Mouse (Mus musculus) gastrocnemius, adult 18-20 months (tissue): ENCODE data around the gene Gm28042. TPM values are rescaled to one million over a fixed set of nuclear protein-coding genes. Genes with fewer than 3 reads are reported as not detected.

Source experiments
- DNase-seq: peaks from one replicate; pipeline ENCODE4 v3.0.0; 2021; ENCODE audit warnings: low spot score
- long read RNA-seq, 2 experiments: library from polyadenylated mRNA; stranded (forward); transcript quantifications; one replicate each; pipeline ENCODE4 v2.0.0; 2021
- total RNA-seq, 2 experiments: library from RNA; stranded (reverse); gene quantifications; 2 replicates each; pipeline ENCODE4 v1.2.3; 2021

Gene Gm28042
- under 1 TPM; 0.41 to 0.52 TPM for total RNA-seq
- long read RNA-seq, experiment 1, partial matches to known transcripts = 0 of 2 reads
- long read RNA-seq, experiment 1, other reads (novel, unspliced or antisense) = 2 of 2 reads
- long read RNA-seq, experiment 2, partial matches to known transcripts = 0 of 3 reads
- long read RNA-seq, experiment 2, other reads (novel, unspliced or antisense) = 3 of 3 reads

GRCm38 (mm10) chr2:120026984-120027949, at the start of gene Gm28042, which contains the start of gene Jmjd7:
Gene Gm28042 (plus strand): TSS chr2:120027493.
Gene Jmjd7 (plus strand): TSS chr2:120027483.
- peak; percentile 92 for DNase-seq

DNA sequence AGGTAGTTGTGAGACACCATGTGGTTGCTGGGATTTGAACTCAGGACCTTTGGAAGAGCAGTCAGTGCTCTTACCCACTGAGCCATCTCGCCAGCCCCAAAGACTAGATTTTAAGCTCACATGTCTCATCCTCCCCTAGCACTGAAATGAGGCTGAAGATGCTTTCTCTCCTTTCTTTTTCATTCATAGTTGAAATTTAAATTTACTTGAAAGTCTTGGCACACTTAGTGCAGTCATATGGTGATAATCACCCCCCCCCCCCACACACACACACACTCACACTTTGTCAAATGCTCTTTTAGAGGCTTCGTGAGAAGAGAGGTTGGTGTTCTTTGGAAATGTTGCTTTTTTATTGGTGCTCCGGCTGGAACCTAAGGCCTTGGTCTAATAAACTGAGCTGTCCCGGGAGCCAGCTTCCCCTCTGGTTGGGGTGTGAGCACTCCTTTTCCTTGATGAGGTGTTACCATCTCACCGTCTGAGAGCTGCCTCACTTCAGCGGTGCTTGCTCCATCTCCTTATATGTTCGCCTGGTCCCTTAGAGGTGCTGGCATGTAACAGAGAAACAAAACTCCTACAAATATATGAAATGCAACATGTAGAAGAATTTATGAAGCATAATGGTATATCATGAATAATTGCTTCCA, 46.8 kb upstream of the Gm28042 start:
- no peak for DNase-seq

DNA sequence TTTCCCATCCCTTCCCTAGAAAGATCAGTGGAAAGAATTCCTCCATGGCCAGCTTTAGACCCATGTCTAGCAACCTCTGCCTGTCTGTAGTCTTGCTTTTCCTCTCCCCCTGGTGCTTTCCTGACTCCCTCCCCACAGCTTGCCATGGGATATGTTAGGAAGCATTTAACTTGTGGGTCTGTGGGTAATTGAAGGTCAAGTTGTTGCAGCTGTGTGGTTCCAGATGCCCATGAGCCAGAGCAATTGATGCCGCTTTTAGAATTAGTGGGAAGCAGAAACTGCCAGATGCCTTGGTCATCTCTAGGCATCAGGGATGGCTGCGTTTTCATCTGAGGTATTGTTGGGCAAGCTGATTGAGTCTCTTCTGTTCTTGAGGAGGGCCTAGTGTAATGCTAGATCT, 45.7 kb upstream of the Gm28042 start:
- no peak for DNase-seq

- no peak for DNase-seq
Measured at GRCm38 (mm10) chr2:119985871-119986270, 41.4 kb upstream of the Gm28042 start.

- DNase-seq = no peak
Measured at GRCm38 (mm10) chr2:119986369-119986768, 40.9 kb upstream of the Gm28042 start.

GRCm38 (mm10) chr2:119987441-119987840, 39.9 kb upstream of the Gm28042 start:
- DNase-seq = no peak

DNA sequence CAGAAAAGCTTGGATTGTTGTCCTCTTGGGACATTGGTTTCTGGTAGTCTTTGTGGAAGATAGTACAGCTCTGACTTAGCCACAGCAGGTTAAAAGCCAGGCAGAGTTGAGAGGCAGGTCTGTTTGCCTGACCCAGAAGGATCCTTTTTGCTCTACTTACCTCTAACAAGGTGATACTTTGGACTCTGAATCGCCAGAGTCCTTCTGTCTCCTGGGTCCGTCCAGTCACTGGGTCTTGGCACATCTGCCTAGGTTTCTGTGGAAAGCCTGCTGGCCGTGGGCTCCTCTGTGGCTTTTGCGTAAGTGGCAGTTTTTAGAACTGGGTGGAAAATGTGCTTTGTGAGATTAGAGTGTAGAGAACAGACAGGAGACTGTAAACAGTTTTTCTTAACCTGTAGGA, 38.3 kb upstream of the Gm28042 start:
- DNase-seq = no peak

GRCm38 (mm10) chr2:119990881-119991280, 36.4 kb upstream of the Gm28042 start:
- no peak for DNase-seq

GRCm38 (mm10) chr2:119992349-119992748, 34.9 kb upstream of the Gm28042 start:
- peak; percentile 71 for DNase-seq

- DNase-seq = no peak
Measured at GRCm38 (mm10) chr2:119993515-119993914, 33.8 kb upstream of the Gm28042 start.

DNA sequence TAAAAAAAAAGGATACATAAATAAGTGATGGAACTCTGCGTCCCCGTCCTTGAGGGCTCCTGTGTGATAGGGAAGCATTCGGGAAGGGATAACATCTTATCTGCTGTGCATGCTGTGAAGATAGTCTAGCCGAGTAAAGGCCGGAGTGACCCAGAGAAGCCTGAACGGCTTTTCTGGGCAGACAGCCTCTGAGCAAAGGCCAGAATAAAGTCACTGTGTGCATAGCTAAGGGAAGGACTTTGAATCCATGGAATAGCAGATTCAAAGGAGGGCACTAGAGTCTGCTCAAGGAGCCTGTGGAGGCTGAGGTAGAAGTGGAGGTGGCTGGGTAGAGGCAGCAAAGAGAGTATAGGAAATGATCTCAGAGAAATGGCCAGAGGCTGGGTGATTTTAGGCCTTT, 32.5 kb upstream of the Gm28042 start:
- DNase-seq = no peak

DNA sequence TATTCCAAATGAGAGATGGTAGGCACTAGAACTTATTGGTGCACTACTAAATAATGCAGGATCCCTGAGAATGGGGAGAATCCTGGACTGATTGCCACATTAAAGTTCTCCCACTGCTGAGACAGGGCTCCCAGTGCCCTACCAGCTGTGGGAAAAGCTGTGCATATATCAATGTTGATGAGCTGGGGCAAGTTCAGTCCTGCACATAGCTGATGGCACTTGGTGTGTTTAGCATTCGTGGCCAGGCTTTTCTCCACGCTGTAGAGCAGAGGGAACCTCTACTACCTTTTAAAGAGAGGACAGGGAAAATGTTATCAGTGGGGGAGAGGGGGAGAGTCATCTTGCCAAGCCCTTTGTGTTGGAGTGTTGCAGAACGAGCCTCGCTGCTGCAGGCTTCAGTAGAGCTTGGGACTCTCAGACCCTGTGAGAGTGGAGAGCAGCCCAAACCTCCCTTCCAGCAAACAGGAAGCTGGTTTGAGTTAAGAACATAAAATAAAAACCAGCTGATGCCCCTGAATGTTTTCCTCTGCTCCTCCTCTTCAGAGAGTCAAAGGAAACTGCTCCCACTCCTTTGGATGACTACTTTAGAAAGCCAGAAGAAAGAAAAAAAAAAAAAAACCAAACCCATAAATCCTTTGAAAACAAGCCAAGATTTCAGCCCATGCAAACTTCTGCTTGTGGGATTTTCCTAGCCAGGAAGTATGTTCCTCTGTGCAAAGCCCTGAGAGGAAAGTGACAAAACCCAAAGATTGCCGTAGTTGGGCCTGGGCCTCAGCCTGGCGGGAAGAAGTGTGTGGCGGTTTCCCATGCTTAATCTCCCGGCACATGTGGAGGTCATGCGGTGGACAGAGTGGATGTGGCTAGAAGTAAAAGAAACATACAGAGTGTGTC, 31.7 kb upstream of the Gm28042 start:
- DNase-seq = no peak

DNA sequence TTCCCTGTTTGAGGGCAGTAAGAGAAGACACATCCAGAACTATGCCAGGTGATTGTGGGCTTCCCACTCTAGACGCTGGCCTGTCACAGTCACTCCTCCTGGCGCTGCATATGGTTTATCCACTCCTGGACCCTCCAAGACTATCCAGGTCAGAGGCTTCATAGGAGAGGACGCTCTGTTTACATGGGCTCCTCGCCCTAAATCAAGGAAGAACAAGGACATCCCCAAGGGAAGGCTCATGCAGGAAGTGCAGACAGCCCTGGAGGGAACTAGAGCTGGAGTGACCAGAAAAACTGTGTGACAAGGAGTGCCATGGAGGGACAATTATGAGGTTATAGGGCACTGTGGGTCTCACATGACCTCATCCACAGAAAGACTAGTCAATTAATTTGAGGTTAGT, 29.9 kb upstream of the Gm28042 start:
- no peak for DNase-seq

DNA sequence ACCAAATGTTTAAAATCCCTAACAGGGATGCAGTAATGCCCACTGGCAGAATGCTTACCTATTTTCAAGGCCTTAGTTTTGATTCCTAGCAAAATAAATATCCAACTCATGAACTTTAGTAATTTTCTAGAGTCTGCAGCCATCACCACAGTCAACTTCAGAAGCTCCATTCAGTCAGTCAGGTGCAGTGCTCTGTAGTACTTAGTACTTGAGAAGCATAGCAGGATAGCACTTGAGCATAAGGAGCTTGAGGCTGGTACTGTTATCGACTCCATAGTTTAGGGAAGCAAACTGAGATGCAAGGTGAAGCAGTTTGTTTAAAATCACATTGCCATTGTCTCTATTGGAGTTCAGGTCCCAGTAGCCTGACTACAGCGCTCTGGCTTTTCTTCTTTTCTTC, 27.6 kb upstream of the Gm28042 start:
- no peak for DNase-seq

DNA sequence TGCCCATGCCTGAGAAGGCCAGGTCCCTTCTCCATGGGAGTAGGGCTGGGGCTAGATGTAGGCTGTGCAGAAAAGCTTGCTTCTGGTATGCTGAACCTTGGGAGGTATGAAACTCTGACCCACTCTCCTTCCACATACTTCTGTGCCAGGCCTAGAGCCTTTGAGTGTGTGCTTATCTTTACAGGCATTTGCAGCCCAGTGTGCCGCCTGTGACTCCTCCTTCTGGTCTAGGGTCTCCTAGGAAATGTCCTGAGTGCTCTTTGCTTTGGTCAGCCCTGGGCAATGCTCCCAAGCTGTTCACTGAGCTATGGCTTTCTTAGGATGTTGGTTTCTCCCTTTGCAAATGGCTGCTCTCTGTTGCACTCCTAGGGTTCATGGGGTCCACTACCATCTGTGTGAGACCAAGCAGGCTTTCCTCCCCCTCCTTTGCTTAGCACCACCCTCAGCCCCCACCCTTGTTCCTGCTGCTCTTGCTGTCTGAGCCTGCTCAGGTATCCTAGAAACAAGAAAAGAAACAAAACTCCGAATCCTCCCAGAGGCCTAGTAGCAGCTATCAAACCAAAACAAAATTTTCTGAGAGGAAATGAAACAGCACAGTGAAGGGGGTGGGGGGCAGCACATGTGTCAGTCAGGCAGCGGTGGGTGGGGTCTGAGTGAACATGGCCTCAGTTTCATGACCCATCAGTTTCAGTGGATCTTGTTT, 26.3 kb upstream of the Gm28042 start:
- DNase-seq = no peak

GRCm38 (mm10) chr2:120001956-120002355, 25.3 kb upstream of the Gm28042 start:
- DNase-seq = no peak

- no peak for DNase-seq
Measured at GRCm38 (mm10) chr2:120003970-120004369, 23.3 kb upstream of the Gm28042 start.

- DNase-seq = no peak
Measured at GRCm38 (mm10) chr2:120006696-120007095, 20.6 kb upstream of the Gm28042 start.

DNA sequence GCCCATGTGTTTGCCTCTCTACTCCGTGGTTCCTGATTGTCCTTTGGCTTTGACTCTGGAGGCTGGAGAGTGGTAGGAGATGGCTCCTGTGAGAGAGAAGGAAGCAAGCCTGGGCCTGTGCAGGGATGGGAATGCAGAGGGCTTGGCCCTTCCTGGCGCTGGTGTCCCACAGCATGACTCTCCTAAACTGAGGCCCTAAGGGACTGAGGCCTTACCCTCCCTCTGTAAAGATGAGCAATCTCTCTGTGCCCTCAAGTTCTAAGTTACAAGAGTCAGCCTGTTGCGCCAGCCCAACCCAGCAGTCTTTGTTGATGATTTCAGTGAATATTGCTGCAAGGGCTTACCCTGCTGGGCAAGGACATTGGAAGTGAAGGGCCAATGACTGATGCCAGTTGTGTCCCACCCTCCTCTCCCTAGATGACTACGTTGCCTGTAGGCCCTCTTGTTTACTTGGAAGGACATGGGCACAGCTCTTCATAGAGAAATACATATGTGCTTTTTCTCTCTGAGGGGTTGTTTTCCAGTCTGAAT, 19.5 kb upstream of the Gm28042 start:
- DNase-seq = no peak

- no peak for DNase-seq
Measured at GRCm38 (mm10) chr2:120008672-120009071, 18.6 kb upstream of the Gm28042 start.
